In genomic region chr7:73618758-73619416, GRCm38 (mm10) we compare ENCODE assay signal across 8 mouse cellular contexts.
DNase-seq lines count a peak whose midpoint lies in the region; ATAC-seq lines count a peak whose summit lies in the region.

No protein-coding gene starts in this region.

- no peaks in the 10 kb centered on the region for H3K27me3 ChIP-seq in heart, embryonic 14.5 days (ENCODE audit: control insufficient read depth, insufficient read depth, low read length)
- no peaks in the 10 kb centered on the region for H3K27me3 ChIP-seq in heart, embryonic 15.5 days

- H3K4me1 ChIP-seq in heart, embryonic 14.5 days (ENCODE audit: control insufficient read depth in 2 of 2, insufficient read depth in 2 of 2, low read length in 2 of 2) = peaks cover 6 to 19% of the 10 kb centered on the region in 2 experiments
- H3K4me1 ChIP-seq in heart, embryonic 15.5 days (replicated peaks) = peaks cover 25% of the 10 kb centered on the region

- H3K9me3 ChIP-seq in heart, embryonic 14.5 days (ENCODE audit: control insufficient read depth, low read length) = no peaks in the 10 kb centered on the region
- no peaks in the 10 kb centered on the region for H3K9me3 ChIP-seq in heart, embryonic 15.5 days (replicated peaks)

- no peaks in the 10 kb centered on the region for H3K36me3 ChIP-seq in heart, embryonic 14.5 days (ENCODE audit: control insufficient read depth, insufficient read depth, low read length)
- H3K36me3 ChIP-seq in heart, embryonic 15.5 days = no peaks in the 10 kb centered on the region

- peak overlapping the region; percentile 64 to 73 for H3K4me3 ChIP-seq in heart, embryonic 14.5 days (ENCODE audit: control insufficient read depth in 1 of 2, insufficient read depth in 1 of 2, low read depth in 1 of 2, low read length in 2 of 2)
- H3K4me3 ChIP-seq in heart, embryonic 15.5 days = peak overlapping the region; percentile 67

- WGBS in heart, embryonic 14.5 days = 11% methylated on average over 25 of the region's 25 CpGs
- WGBS in heart, embryonic 15.5 days = 9% methylated on average over 25 of the region's 25 CpGs

- peak overlapping the region; percentile 99 for H3K9ac ChIP-seq in heart, embryonic 14.5 days (ENCODE audit: low read length)
- peak overlapping the region; percentile 91 for H3K9ac ChIP-seq in heart, embryonic 15.5 days

- ATAC-seq in heart, embryonic 14.5 days (ENCODE audit: insufficient number of reproducible peaks, insufficient read depth, low FRiP score, low read depth) = no peak; the same call in 1 of the 2 replicates
- peak; percentile 20 for ATAC-seq in heart, embryonic 15.5 days (replicated peaks; ENCODE audit: insufficient number of reproducible peaks, insufficient read depth, low FRiP score, low read depth)
- ATAC-seq in megakaryocyte, adult 5-6 weeks (ENCODE audit: poor library complexity, severe bottlenecking) = peak; percentile 7

- intact Hi-C loops in heart, postnatal 14 days (cut with DNase I) = loop anchor here (1.0 kb wide), 4 partner anchors 24 to 95 kb away; no protein-coding TSS in a partner anchor

- DNase-seq in heart, postnatal 14 days = no peak
- peak; percentile 51 for DNase-seq in NIH3T3 (ENCODE audit: low read depth)
- no peak for DNase-seq in ovary, adult 18-20 months (ENCODE audit: low spot score)
- DNase-seq in spleen, postnatal 14 days (ENCODE audit: low spot score in 2 of 2) = no peak
- no peak for DNase-seq in thymus, postnatal 0 days (ENCODE audit: low spot score)

- peak overlapping the region; percentile 98 to 100 for H3K27ac ChIP-seq in heart, embryonic 14.5 days (replicated peaks in 1 of 2; ENCODE audit: control insufficient read depth in 1 of 2, insufficient read depth in 1 of 2, low read depth in 2 of 2, low read length in 2 of 2)
- peak overlapping the region; percentile 99 for H3K27ac ChIP-seq in heart, embryonic 15.5 days

- peak overlapping the region; percentile 87 for H3K4me2 ChIP-seq in heart, embryonic 14.5 days (ENCODE audit: low read length)
- H3K4me2 ChIP-seq in heart, embryonic 15.5 days = peak overlapping the region; percentile 70
